Mouse (Mus musculus) T-helper 17 cell (primary cell): Measurements from ENCODE around the gene Actn1.

Experiments
- in situ Hi-C, 2 experiments: fragments of 300-600 bp; cut with MboI, MseI; formaldehyde crosslinking; loops; 1 replicate in 1 of 2; 2 replicates in 1 of 2; pipeline ENCODE4 v1.15.1; 2025; ENCODE audit warnings: high pct_unique_total_duplicates in 2 of 2

Gene Actn1

DNA sequence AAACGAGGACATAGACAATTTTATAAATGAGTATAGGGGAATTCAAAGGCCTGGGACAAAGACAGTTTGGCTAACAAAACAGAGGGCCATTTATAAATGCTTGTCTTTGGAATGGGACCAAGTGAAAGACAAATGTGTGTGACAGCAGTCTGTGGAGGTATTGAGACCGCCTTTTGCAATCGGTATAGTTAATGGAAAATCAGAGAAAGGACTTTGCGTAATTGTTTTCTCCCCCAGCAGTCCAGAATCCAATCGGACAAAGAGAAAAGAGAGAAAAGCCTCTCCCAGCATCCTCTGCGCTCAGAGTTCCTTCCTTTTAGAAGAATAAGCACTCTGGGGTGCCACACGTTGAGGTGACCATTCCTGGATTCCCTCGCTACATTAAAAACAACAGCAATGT, 114.8 kb downstream of the Actn1 start:
- in situ Hi-C loops: loop anchor here in 1 of 2 experiments (10.0 kb wide), 2 partner anchors 531 to 801 kb away; no protein-coding TSS in a partner anchor

DNA sequence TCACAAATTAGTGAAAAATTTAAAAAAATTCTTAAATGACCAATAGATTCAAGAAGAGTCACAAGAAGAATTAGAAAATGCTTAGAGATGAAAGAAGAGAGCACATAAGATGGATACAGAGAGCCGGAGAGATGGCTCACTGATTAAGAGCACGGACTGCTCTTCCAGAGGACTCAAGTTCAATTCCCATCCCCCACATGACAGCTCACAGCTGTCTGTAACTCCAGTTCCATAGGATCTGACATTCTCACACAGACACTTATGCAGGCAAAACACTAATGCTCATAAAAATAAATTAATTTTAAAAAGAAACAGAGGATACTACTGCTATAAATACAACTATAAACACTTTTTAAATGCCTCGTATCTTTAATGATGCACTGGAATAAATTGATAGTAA, 115.3 kb downstream of the Actn1 start:
- in situ Hi-C loops: loop anchor here (5.0 to 10.0 kb wide), 4 partner anchors 68 to 800 kb away; no protein-coding TSS in a partner anchor

DNA sequence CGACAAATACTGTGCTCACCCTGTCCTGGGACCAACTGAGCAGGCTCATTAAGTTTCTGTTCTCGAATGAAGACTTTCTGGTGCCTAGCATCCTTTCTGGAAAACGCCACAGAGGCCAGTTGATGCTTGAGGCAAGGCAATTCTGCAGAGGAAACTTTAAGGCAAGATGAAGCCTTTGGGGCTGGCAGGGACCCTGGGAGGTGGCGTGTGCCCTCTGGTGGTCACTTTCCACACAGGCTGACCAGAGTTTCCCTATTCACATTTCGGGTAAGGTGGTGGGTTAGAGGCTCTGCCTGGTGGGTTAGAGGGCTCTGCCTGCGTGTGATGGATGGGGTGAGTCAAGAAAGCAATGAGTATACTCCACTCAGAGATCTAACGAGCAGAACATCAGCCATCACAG, 118.7 kb downstream of the Actn1 start:
- in situ Hi-C loops: loop anchor here (5.0 to 10.0 kb wide), 4 partner anchors 64 to 797 kb away; no protein-coding TSS in a partner anchor

DNA sequence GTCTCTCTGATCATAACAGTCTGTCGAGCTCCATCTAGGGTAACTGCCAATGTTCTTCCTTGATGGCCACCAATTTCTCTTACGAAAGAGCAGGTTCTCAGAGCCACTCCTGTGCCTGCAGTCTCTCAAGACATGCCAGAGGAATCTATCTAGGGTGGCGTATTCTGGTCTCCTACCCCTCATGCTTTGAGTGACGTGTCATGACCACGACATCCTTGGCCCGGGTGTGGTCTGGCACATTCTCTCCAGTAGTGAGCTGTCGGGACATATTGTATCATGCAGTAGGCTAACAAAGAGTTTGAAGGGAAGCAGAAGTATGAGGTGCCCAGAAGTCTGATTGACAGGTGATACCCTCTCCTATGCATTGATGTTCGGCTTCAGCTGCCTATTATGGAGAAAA, 119.2 kb downstream of the Actn1 start:
- in situ Hi-C loops: loop anchor here (5.0 to 10.0 kb wide), 4 partner anchors 64 to 796 kb away; no protein-coding TSS in a partner anchor

DNA sequence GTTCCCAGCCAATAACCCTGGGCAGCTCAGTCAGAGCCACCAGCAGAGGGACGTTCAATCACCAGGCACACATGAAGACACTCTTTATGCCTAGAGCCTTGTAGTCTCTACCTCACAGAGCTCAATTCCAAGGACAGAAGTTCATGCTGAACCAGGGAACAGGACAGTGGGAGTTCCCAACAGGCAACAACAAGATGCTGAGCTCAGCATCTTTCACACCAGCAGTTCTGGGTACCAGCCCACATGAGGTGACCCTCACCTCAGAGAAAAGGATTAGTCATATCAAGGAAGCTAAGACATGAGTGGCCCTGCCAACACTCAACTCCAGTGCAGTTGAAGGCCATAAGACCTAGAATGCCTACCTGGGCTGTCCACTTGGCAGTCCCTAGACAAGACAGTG, 122.4 kb downstream of the Actn1 start:
- in situ Hi-C loops: loop anchor here in 1 of 2 experiments (5.0 kb wide), 1 partner anchor 525 kb away; no protein-coding TSS in a partner anchor

DNA sequence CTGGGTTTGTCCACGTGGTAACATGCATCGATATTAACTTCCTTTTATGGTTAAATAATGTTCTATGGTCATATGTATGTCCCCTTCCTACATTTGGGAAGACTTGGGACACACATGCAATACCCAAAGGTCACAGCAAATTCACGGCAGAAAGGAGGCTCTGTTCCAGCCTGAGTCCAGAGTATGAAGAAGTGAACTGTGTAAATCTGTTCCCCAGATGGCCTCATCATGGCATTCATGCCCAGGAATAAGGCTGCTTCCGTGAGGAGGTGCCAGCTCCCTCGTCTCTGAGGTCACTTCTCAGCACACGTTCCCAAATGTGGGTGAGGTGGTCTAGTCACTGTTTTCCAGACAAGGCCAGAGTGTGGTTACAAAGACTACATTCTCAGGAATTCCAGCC, 122.9 kb downstream of the Actn1 start:
- in situ Hi-C loops: loop anchor here in 1 of 2 experiments (5.0 kb wide), 1 partner anchor 525 kb away; no protein-coding TSS in a partner anchor

DNA sequence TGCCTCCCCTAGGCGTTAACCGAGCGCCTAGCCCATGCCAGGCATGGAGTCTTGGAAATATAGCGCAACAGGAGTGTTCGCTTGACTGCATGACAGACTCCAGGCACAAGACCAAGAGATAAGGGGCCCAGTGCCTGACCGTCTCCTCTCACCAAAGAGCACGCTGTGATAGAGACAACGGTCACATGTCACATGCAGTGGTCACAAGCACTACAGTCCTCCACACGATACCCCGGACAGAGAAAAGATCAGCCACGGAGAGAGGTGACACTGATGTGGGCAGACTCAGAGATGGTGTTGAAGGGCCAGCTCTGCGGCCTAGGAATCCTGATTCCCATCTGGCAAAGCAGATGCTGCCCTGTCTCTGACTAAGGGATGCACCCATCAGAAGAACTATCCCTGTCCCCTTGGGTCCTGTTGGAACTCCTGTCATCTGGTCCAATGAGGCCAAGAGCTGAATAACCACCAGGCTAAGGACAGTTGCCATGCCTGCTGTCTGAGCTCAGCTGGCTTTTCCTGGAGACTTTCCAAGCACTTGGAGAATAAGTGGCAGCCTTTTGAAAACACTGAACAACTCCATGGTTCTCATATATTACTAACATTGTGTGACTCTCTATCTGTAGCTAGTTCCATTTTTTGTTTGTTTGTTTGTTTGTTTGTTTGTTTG, 123.8 kb downstream of the Actn1 start:
- in situ Hi-C loops: loop anchor here in 1 of 2 experiments (5.0 kb wide), 1 partner anchor 524 kb away; no protein-coding TSS in a partner anchor

DNA sequence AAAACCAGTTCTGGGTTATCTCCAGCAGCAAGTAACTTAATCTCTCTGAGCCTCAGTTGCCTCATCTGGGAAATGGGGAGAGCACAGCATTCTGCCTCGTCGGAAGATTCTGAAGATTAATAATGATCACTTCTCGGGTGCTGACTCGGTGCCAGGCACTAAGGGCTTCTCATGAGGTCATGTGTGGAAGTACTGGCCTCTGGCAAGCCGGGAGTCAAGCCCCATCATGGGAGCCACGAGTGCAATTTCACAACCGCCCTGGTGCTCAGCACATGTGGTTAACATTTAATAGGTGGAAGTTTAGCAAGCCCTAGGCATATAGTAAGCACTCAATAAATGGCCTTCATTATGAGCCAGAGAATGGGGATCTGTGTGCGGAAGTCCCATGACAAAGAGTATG, 125.0 kb downstream of the Actn1 start:
- in situ Hi-C loops: loop anchor here in 1 of 2 experiments (5.0 kb wide), 1 partner anchor 523 kb away; no protein-coding TSS in a partner anchor

DNA sequence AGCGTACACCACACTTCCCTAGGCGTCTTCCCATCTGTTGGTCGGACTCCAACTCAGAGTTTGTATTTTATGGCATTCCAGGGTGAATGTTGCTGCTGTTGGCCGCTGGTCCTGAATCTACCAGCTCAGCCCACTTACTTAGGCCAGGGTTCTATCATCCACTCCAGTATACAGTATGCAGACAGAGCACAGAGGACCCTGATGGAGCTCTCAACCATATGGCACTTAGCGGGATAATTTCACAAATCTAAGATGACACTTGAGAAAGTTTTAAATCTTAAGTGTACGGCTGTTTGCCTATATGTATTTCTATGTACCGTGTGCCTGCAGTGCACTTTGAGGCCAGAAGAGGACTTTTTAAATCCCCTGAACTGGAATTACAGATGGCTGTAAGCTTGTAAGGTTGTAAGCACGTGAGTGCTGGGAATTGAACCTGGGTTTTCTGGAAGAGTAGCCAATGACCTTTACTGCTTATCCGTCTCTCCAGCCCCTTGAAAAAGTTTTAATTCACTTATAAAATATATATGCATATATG, 127.1 kb downstream of the Actn1 start:
- in situ Hi-C loops: no loop called here

DNA sequence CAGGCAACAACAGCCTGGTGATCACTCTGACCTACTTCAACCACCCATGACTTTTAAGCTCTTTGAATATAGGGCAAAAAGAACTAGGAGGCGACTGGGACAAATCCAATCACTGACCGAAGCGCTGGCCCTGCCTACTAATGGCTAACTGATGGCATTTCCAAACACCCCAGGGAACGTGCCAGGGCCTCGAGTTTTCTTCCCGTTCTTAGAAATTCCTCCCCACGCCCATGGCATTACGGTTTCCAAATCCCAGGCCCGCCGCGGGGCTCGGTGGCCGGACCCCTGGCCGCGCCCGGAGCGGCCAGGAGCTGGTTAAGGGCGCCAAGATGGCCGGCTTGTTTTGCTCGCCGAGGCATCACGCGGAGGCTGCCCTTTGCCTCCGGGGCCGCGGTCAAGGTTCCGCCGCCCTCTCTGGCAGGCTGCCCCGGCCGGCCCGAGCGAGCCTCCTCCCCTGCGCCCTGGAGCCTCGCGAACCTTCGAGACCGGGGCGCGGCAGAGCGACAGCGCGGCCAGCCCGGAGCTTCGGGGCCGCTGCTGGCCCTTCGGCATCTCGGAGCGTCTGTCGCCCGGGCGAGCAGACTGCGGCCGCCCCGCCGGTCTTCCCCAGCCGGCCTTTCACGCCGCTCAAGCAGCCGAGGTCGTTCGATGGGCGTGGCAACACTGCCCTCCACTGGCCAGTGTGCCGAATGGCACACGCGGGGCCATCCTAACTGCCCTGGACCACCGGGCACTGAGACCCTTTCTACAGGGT, 127.7 kb downstream of the Actn1 start:
- in situ Hi-C loops: no loop called here

DNA sequence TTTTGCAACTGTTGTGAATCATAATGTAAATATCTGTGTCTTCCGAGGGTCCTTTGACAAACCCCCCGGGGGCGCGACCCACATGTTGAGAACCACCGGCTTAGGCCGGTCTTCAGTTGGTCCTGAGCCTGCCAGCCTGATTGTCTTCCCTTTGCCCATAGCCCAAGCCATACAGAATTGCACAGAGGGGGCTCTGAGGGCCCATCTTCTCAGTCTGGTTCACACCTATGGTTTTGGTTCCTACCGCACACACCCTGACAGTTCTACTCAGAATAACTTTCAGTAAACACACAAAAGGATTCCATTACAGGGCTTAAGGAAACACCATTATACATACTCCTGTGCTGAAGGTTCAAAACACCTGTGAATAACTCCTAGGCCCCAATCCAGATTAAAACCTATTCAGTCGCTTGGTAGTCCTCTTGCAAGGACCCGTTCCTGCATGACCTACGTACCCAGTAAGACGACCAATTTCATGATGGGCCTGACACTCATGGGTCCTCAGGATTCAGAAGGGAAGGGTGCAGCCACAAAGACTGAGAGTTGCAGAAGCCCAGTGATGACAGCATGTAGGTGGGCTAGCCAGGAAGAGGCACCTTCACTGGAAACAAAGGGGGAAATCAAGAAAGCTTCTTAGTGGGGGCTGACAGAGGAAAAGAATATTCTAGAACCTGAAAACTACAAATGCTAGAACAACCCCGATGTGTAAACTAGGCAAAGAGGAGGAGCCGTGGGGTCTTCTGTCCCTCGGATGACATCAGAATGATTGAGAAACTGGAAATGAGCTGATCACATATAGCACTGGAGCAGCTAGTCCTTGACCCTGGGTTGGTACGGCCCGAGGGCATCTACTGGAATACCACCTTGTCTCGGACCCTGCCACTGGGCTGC, 128.6 kb downstream of the Actn1 start:
- in situ Hi-C loops: no loop called here

DNA sequence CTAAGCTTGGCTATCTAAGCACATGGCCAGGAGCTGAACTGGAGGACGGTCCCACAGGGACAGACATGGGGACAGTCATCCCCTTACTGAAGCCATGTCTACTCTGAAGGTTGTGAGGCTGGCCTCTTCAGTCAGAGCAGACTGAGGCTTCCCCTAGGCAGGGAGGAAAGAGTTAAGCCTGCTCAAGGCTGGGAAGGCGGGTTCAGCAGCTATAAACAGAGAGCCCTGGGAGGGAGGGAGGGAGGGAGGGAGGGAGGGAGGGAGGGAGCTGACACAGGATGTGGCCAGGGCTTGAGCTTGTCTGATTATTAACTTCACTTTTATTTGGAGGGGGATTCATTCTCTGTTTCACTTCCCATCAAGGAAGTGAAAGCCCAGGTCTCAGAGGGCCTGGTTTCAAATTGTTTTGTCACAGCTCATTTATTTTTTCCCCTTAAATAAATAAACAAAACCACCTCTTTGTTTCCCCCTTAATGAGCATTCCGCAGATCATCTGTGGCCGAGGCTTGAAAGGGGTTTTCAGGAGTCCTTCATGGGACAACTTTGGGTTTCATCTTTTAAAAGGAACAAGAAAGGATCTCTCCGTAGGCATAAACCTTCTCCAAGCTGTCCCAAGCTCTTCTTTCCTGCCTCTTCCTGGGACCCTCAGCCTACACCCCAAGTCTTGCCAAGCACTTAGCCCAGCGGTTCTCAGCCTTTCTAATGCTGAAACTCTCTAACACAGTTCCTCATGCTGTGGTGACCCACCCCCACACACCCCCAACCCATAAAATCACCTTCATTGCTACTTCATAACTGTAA, 129.4 kb downstream of the Actn1 start:
- in situ Hi-C loops: no loop called here

DNA sequence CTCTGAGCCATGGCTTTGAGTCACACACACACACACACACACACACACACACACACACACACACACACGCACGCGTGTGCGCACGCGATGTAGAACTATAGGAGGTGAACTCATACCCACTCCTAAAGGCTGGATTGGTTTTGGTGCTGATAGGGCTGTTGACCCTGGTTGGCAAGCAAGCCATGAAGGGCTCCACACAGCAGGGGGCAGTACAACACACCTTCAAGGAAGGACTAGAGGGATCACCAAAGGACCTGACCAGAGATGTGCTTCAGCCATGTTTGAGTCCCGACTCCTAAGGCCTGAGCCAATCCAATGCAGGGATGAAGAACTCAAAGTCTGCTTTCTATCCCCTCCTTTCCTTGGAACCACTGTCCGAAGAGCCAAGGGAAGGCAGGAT, 130.6 kb downstream of the Actn1 start:
- in situ Hi-C loops: no loop called here

DNA sequence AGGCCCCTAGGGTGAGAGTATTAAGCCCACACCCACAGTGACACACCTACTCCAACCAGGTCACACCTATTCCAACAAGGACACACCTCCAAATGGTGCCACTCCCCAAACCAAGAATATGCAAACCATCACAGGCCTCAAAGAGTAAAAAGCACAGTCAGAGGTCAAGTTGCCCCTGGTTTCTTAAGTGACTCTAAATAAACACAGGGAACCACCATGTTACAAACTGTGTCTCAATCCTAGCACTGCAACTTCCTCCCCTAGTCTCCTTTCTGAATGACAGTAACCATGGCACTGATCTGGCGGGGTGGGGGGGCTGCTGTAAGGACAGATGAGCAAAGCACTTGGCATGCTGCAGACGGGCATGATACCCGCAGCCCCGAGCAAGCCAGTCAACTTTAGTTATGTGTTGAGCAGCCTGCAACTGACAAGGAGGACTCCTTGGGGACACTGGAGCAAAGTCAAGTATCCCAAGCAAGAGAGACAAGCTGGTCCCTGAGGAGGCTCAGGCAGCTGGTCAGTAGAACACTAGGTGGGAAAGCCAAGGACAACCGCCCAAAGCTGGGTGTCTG, 132.9 kb downstream of the Actn1 start:
- in situ Hi-C loops: no loop called here

DNA sequence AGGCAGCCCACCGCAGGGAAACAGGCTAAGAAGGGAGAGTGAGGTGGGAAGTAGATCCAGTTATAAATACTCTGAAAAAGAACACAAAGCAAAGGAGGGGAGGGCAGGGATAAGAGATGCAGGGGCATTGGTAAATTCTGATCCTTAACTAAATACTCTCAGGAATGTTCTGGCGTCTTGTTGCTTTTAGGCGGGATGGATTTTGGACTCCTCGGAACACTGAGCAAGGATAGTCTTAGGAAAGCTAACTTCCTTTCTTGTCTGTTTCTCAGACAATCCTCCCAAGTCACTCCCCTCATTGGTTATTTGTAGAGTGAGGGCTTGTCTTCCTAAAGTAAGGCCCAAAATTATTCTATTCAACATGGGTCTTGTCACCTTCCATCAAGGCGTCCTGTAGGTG, 134.9 kb downstream of the Actn1 start:
- in situ Hi-C loops: no loop called here

DNA sequence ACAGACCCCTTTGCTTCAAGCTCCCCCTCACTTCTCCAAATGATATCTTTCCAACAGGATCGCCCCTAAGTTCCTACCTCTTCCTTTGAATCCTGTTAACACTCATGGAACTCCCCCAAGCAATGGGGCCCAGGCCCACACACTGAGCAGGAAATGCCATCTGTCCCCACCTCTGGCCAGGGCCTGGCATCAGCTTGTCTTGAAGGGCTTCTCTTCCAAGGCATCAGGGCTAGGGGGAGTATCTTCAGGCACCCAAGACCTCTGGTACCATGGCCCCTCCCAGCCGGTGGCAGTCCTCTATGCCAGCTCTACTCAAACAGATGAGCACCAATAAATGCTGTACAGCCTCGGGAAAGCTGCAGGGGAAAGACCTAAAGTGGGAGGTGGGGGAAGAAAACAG, 135.4 kb downstream of the Actn1 start:
- in situ Hi-C loops: no loop called here

DNA sequence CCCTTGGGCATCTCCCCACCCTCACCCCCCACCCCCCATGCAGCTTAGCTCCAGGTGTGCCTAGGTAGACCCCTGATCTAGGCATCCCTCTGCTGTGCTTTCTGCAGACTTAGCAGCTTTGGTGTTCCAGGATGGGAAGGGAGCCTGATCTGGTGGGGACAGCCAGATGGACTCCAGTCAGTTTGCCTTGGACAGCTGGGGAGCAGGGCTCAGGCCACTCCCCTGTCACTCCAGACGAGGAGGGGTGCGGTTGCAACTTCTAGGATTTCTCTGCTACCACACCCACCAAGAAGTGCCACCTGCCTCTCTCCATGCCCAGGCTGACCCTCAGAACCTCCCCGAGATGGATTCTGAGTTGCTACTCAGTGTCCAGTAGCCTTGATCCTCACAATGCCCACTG, 136.0 kb downstream of the Actn1 start:
- in situ Hi-C loops: no loop called here

DNA sequence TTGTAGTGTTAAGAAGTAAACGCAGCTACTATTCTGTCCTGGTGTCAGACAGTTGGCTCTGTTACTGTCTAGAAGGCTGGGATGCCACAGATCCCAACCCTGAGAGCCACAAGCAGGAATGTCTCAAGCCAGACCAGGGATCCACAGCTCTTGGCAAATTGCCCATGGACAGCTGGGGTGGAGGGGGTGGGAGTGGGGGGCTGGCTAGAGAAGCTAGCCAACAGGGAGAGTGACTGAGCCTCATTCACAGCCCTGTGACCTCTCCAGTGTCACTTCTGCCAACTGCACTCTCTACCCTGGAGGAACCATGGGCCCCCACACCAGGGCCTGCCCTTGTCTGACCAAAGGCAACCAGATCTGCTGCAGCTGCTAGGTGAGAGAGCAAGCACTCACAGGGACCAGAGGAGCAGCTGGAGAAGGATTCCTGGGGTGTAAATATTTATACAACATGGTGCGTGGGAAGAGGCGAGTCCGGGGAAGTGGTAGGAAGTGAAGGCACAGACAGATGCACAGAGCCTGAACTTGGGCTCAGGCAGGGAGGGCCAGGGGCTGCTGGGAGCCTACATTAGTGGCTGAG, 136.9 kb downstream of the Actn1 start:
- in situ Hi-C loops: no loop called here

DNA sequence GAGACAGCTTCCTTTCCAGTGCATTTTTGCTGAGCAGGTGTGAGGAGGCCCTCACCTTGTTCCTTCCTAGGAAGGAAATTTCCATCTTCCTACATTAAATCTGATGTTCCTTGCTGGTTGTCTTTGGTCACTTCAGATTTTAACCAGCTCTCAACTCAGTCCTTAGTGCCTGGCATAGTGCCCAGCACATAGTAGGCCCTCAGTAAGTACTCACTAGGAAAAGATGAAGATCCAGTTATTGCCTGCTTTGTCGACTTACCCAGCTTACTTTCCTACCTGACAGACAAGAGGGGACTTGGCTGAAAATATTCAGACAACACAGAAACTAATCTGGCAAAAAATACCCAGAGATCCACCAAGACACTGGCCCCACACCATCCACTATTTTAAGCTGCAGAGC, 138.7 kb downstream of the Actn1 start:
- in situ Hi-C loops: no loop called here

DNA sequence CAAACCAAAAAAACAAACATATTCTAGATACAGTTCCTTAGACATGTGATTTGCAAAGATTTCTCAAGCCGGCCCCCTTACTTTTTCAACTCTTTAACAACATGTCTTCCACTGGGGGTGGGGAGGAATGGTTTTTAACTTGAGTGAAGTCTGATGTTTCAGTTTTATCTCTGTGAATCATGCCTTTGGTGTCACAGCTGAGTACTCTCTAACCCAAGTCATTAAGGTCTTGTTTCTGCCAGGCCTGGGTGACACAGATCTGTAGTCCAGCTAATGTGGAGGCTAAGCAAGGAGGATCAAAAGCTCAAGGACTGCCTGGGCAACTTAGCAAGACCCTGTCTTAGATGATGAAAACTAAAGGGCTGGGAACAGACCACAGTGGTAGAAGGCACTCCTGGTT, 141.6 kb downstream of the Actn1 start:
- in situ Hi-C loops: no loop called here
